Mouse (Mus musculus) neural tube, embryonic 13.5 days (tissue): ENCODE results near the gene Carns1. TPM values are rescaled to one million over a fixed set of nuclear protein-coding genes. Genes with fewer than 3 reads are reported as not detected.

Source experiments
- ATAC-seq: fragments of 200-750 bp; cut with Nextera tagmentation; 2 replicates; pipeline ENCODE4 v1.8.0; 2017; ENCODE audit warnings: low read depth, mild to moderate bottlenecking, moderate TSS enrichment, moderate library complexity
- H3K27ac ChIP-seq: fragments of 300-500 bp; sonication (generic); replicated peaks from 2 replicates; pipeline ENCODE4 v1.5.1; 2015; ENCODE audit warnings: moderate library complexity, mild to moderate bottlenecking, inconsistent platforms
- H3K27me3 ChIP-seq: fragments of 300-500 bp; sonication (generic); 2 replicates; pipeline ENCODE4 v1.6.1; 2015; ENCODE audit warnings: mild to moderate bottlenecking, inconsistent platforms
- H3K36me3 ChIP-seq: fragments of 300-500 bp; sonication (generic); 2 replicates; pipeline ENCODE4 v1.6.1; 2015; ENCODE audit warnings: mild to moderate bottlenecking, inconsistent platforms
- H3K4me1 ChIP-seq: fragments of 300-500 bp; sonication (generic); replicated peaks from 2 replicates; pipeline ENCODE4 v1.6.1; 2015; ENCODE audit warnings: inconsistent platforms
- H3K4me2 ChIP-seq: fragments of 300-500 bp; sonication (generic); 2 replicates; pipeline ENCODE4 v1.6.1; 2015; ENCODE audit warnings: inconsistent platforms, mild to moderate bottlenecking, moderate library complexity
- H3K4me3 ChIP-seq: fragments of 300-500 bp; sonication (generic); 2 replicates; pipeline ENCODE4 v1.5.1; 2015; ENCODE audit warnings: mild to moderate bottlenecking, inconsistent platforms
- H3K9ac ChIP-seq: fragments of 300-500 bp; sonication (generic); 2 replicates; pipeline ENCODE4 v1.6.1; 2015; ENCODE audit warnings: moderate library complexity, mild to moderate bottlenecking, inconsistent platforms
- H3K9me3 ChIP-seq: fragments of 300-500 bp; sonication (generic); 2 replicates; pipeline ENCODE4 v1.6.1; 2016; ENCODE audit warnings: inconsistent platforms
- WGBS: fragments of 180-500 bp; shearing (Covaris S2); methylation state at CpG from one replicate; pipeline ENCODE4 v1.1.7; 2015; 5-methylcytosine and 5-hydroxymethylcytosine counted together
- polyA plus RNA-seq: library from polyadenylated mRNA; unstranded; fragments of >200 nt; fragmentation: Nextera tagmentation; extraction: Ambion mirVana; gene quantifications from 2 replicates; pipeline ENCODE4 v1.2.1, GENCODE M21; 2015

Carns1 gene
- polyA plus RNA-seq, 1 experiment from 2014 or later = 5.1 TPM

DNA sequence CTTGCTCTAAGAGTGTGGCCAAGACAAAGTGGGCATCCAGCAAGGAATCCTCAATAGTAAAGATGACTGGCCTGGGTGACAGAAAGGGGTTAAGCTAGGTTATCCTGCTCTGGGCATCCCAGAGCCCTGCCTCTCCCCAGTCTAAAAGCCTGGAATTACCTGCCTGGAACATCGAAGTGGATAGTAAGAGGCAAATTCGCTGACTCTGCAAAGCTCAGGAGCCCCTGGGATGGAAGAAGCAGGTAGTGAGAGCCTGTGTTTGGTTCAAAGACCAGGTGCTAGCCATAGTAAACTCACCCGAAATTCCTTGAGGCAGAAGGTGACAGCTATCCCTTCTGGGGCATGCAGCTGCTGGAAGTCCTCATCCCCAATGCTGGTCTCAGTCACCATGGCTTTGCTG, 21.9 kb upstream of the Carns1 start:
- Histone ChIP-seq H3K4me2 (no peak overlapping the region), H3K9ac (no peak overlapping the region), H3K27me3 (no peaks in the 10 kb centered on the region), H3K36me3 (peaks cover 64% of the 10 kb centered on the region), H3K4me3 (no peak overlapping the region), H3K9me3 (no peaks in the 10 kb centered on the region), H3K4me1 (peaks cover 59% of the 10 kb centered on the region), H3K27ac (no peak overlapping the region)
- ATAC-seq = no peak
- WGBS = 74% methylated on average over 3 of the region's 3 CpGs

DNA sequence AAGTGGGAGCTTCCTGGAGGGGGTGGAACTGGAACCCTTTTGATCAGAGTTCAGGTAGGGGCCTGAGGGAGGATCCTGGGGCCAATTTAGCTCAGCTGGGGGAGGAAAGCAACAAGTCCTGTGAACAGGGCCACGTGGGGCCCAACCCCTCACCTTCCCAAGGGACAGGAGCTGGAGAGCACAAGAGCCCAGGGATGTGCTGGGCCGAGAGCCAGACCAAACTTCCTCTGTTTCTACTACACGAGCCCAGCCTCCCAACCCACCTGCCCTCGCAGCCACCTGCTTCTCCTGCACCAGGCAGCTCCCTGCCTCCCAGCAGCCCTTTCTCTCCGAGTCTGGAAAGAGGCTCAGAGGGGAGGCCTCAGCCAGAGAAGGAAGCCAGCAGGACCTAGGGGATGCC, 21.3 kb upstream of the Carns1 start:
- H3K4me3 ChIP-seq = no peak overlapping the region
- H3K27ac ChIP-seq = no peak overlapping the region; the same call in 1 of the 2 replicates
- H3K9ac ChIP-seq = no peak overlapping the region
- no peaks in the 10 kb centered on the region for H3K9me3 ChIP-seq
- 27% methylated on average over 5 of the region's 5 CpGs for WGBS
- H3K36me3 ChIP-seq = peaks cover 64% of the 10 kb centered on the region
- peaks cover 57% of the 10 kb centered on the region for H3K4me1 ChIP-seq
- no peak overlapping the region for H3K4me2 ChIP-seq
- H3K27me3 ChIP-seq = no peaks in the 10 kb centered on the region
- no peak for ATAC-seq

- H3K4me1 ChIP-seq = peaks cover 59% of the 10 kb centered on the region
- WGBS = 56% methylated on average over 2 of the region's 2 CpGs
These were observed 20.8 kb upstream of the Carns1 start for GRCm38 (mm10) chr19:4196048-4196447.

DNA sequence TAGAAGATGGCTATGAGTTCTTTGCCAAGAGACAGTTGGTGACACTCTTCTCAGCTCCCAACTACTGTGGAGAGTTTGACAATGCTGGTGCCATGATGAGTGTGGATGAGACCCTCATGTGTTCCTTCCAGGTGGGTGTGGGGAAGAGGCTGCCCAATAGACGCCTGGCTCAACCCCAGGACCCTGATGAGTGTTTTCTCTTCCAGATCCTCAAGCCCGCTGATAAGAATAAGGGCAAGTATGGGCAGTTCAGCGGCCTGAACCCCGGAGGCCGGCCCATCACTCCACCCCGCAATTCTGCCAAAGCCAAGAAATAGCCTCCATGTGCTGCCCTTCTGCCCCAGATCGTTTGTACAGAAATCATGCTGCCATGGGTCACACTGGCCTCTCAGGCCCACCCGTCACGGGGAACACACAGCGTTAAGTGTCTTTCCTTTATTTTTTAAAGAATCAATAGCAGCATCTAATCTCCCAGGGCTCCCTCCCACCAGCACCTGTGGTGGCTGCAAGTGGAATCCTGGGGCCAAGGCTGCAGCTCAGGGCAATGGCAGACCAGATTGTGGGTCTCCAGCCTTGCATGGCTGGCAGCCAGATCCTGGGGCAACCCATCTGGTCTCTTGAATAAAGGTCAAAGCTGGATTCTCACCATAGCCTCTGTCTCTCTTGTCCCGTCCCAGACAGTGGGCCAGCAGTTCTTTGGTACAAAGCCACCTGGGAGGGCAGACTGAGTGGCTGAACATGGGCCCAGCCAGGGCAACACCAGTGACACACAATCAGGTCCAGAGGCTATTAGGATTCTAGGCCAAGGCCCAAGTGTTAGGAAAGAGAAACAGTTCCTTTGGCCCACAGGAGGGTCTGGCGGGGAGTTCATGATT, 19.7 kb upstream of the Carns1 start:
- peaks cover 62% of the 10 kb centered on the region for H3K36me3 ChIP-seq
- ATAC-seq = no peak
- 0 out of 2 replicates have a peak overlapping the region, but pooled peaks have one; percentile 12 for H3K9ac ChIP-seq

More at GRCm38 (mm10) chr19:4196048-4196447, 20.8 kb upstream of the Carns1 start:
- H3K9me3 ChIP-seq = no peaks in the 10 kb centered on the region
- H3K27me3 ChIP-seq = no peaks in the 10 kb centered on the region
- H3K4me3 ChIP-seq = no peak overlapping the region
- no peak overlapping the region for H3K4me2 ChIP-seq
- H3K36me3 ChIP-seq = peaks cover 64% of the 10 kb centered on the region
- ATAC-seq = no peak
- peak overlapping the region; percentile 49; the same call in 1 of the 2 replicates for H3K27ac ChIP-seq
- 0 out of 2 replicates have a peak overlapping the region, but pooled peaks have one; percentile 26 for H3K9ac ChIP-seq

GRCm38 (mm10) chr19:4194021-4194724, 18.9 kb upstream of the Carns1 start:
- ATAC-seq = no peak
- Histone ChIP-seq H3K27me3 (no peaks in the 10 kb centered on the region), H3K27ac (no peak overlapping the region), H3K4me3 (0 out of 2 replicates have a peak overlapping the region, but pooled peaks have one; percentile 97), H3K9ac (peak overlapping the region; percentile 99; the same call in 1 of the 2 replicates), H3K9me3 (no peaks in the 10 kb centered on the region), H3K4me2 (no peak overlapping the region), H3K4me1 (peaks cover 46% of the 10 kb centered on the region), H3K36me3 (peaks cover 54% of the 10 kb centered on the region)
- WGBS = 93% methylated on average over 8 of the region's 8 CpGs

More for the DNA sequence above, 19.7 kb upstream of the Carns1 start:
- H3K9me3 ChIP-seq = no peaks in the 10 kb centered on the region
- no peaks in the 10 kb centered on the region for H3K27me3 ChIP-seq
- peaks cover 48% of the 10 kb centered on the region for H3K4me1 ChIP-seq
- H3K4me2 ChIP-seq = no peak overlapping the region
- H3K4me3 ChIP-seq = no peak overlapping the region
- WGBS = 80% methylated on average over 12 of the region's 12 CpGs
- 0 out of 2 replicates have a peak overlapping the region, but pooled peaks have one; percentile 1 for H3K27ac ChIP-seq

GRCm38 (mm10) chr19:4193129-4193528, 17.9 kb upstream of the Carns1 start:
- H3K9ac ChIP-seq = peak overlapping the region; percentile 99
- no peaks in the 10 kb centered on the region for H3K27me3 ChIP-seq
- H3K27ac ChIP-seq = peak overlapping the region; percentile 95; the same call in 1 of the 2 replicates
- ATAC-seq = no peak
- no peaks in the 10 kb centered on the region for H3K9me3 ChIP-seq
- peaks cover 50% of the 10 kb centered on the region for H3K36me3 ChIP-seq
- H3K4me2 ChIP-seq = peak overlapping the region; percentile 93
- peaks cover 46% of the 10 kb centered on the region for H3K4me1 ChIP-seq
- WGBS = 57% methylated on average over 6 of the region's 6 CpGs
- peak overlapping the region; percentile 97 for H3K4me3 ChIP-seq

GRCm38 (mm10) chr19:4192251-4192985, 17.1 kb upstream of the Carns1 start:
- ATAC-seq = peak; percentile 70
- peak overlapping the region; percentile 97 for H3K4me3 ChIP-seq
- H3K9me3 ChIP-seq = no peaks in the 10 kb centered on the region
- peaks cover 44% of the 10 kb centered on the region for H3K36me3 ChIP-seq
- WGBS = under 1% methylated on average over 52 of the region's 52 CpGs
- H3K27ac ChIP-seq = peak overlapping the region; percentile 95
- H3K4me2 ChIP-seq = peak overlapping the region; percentile 93
- peak overlapping the region; percentile 99 for H3K9ac ChIP-seq
- no peaks in the 10 kb centered on the region for H3K27me3 ChIP-seq
- peaks cover 46% of the 10 kb centered on the region for H3K4me1 ChIP-seq

DNA sequence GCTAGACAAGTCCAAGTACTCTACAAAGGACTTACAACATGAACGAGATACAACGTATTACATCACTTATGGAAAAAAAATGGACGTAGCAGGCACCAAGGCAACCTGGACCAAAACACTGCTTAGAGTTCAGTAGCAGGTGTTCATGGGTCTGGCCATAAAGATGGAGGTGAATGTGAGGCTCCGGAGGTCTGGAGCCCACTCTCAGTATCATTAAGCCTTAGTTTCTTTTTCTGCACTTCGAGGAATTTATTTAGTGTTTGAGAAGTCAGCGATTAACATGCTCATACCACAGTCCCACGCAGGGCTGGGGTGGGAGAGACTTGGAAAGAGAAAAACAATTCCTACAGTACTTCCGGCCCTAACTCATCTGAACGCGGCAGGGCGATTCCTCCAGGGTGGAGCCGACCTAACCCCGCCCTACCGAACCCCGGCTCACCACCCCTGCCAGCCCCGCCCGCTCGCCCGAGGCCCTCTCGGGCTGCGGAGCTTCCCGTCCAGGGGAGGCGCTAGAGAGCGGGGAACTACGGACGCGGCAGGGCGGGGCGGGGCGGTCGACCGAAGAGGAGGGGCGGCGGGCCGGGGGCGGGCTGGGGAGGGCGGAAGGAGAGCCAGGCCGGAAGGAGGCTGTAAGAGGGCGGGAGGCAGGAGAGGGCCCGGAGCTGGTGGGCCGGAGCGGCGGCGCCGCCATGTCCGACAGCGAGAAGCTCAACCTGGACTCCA, 16.4 kb upstream of the Carns1 start, which contains the start of gene Ppp1ca:
Gene Ppp1ca, plus strand, starts transcription at position 538 of the 723 bp plus-strand sequence.
- H3K27ac ChIP-seq = peak within 1 kb of the TSS; percentile 95
- H3K4me2 ChIP-seq = peak within 1 kb of the TSS; percentile 93
- H3K4me1 ChIP-seq = peaks cover 44% of the 10 kb centered on the region
- H3K27me3 ChIP-seq = no peaks in the 10 kb centered on the region
- H3K36me3 ChIP-seq = peaks cover 36% of the 10 kb centered on the region
- peak; percentile 90 for ATAC-seq
- H3K9ac ChIP-seq = peak within 1 kb of the TSS; percentile 99
- WGBS = 6% methylated on average over 34 of the region's 47 CpGs
- H3K4me3 ChIP-seq = peak within 1 kb of the TSS; percentile 97
- no peaks in the 10 kb centered on the region for H3K9me3 ChIP-seq

DNA sequence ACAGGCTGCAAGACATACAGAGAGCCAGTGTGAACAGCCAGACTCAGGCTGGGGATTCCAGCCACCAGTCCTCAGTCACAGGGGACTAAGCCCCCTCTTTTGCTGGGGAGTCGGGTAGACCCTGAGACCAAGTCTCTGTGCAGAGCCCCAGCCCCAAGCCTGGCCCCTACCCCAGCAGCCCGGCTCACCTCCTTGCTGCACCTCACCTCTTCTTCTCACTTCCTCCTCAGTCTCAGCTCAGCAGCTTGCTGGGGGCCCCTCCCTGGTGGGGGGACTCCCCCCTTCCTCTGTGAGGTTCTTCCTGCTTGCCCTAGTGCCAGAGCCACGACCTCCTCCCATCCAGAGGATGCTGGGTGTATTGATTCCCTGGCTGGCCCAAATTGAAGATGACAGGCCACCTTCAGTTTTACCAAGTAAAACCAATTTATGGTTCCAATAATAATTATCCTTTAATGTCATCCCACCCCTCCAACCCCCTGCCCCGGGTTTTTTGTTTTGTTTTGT, 15.6 kb upstream of the Carns1 start, which contains the start of gene Tbc1d10c:
Gene Tbc1d10c, minus strand, starts transcription at position 454 of the 504 bp plus-strand sequence.
- H3K27ac ChIP-seq = peak within 1 kb of the TSS; percentile 95
- no peaks in the 10 kb centered on the region for H3K27me3 ChIP-seq
- H3K4me2 ChIP-seq = peak within 1 kb of the TSS; percentile 93
- ATAC-seq = no peak
- peak within 1 kb of the TSS; percentile 99 for H3K9ac ChIP-seq
- H3K4me3 ChIP-seq = peak within 1 kb of the TSS; percentile 97
- peaks cover 36% of the 10 kb centered on the region for H3K4me1 ChIP-seq
- H3K36me3 ChIP-seq = peaks cover 28% of the 10 kb centered on the region
- WGBS = 65% methylated on average over 4 of the region's 4 CpGs
- no peaks in the 10 kb centered on the region for H3K9me3 ChIP-seq

- Histone ChIP-seq H3K27me3 (no peaks in the 10 kb centered on the region), H3K4me2 (no peak overlapping the region), H3K36me3 (peaks cover 11% of the 10 kb centered on the region), H3K27ac (no peak overlapping the region), H3K4me1 (peaks cover 29% of the 10 kb centered on the region), H3K9ac (no peak overlapping the region), H3K4me3 (no peak overlapping the region), H3K9me3 (no peaks in the 10 kb centered on the region)
- no peak for ATAC-seq
- 83% methylated on average over 12 of the region's 12 CpGs for WGBS
These were observed 13.9 kb upstream of the Carns1 start for GRCm38 (mm10) chr19:4189051-4189620.
